Mouse (Mus musculus) ES-E14 (cell line): Measurements from ENCODE around the gene Col4a4. TPM values are rescaled to one million over a fixed set of nuclear protein-coding genes. Genes with fewer than 3 reads are reported as not detected.

Source experiments
- DNase-seq: peaks from one replicate; pipeline ENCODE4 v3.0.0-alpha.2; 2013; ENCODE audit warnings: low read depth, low spot score
- H3K27ac ChIP-seq: 2 replicates; pipeline ENCODE4 v1.5.1; 2012; ENCODE audit warnings: low read depth, mild to moderate bottlenecking, low read length, moderate library complexity, mixed read lengths; ENCODE audit not compliant: poor library complexity, insufficient read depth, severe bottlenecking
- H3K36me3 ChIP-seq: 2 replicates; pipeline ENCODE4 v1.6.1; 2012; ENCODE audit warnings: mild to moderate bottlenecking, low read length, moderate library complexity, mixed read lengths; ENCODE audit not compliant: control insufficient read depth, poor library complexity, insufficient read depth, severe bottlenecking
- H3K4me1 ChIP-seq, 2 experiments: fragments of 150-350 bp in 1 of 2; sonication (generic) in 1 of 2; 2 replicates each; pipeline ENCODE4 v1.6.1; 2012; ENCODE audit warnings: low read length in 2 of 2, mild to moderate bottlenecking in 1 of 2, mixed read lengths in 1 of 2; ENCODE audit not compliant: control insufficient read depth in 2 of 2, insufficient read depth in 2 of 2, poor library complexity in 1 of 2
- H3K4me3 ChIP-seq, 2 experiments: fragments of 150-350 bp in 1 of 2; sonication (generic) in 1 of 2; 2 replicates each; pipeline ENCODE4 v1.5.1; 2012; ENCODE audit warnings: low read length in 2 of 2, low read depth in 1 of 2, mild to moderate bottlenecking in 1 of 2, mixed read lengths in 1 of 2; ENCODE audit not compliant: insufficient read depth in 1 of 2, poor library complexity in 1 of 2, severe bottlenecking in 1 of 2
- H3K9ac ChIP-seq: 2 replicates; pipeline ENCODE4 v1.6.1; 2012; ENCODE audit warnings: low read depth, mild to moderate bottlenecking, low read length, mixed read lengths; ENCODE audit not compliant: poor library complexity, insufficient read depth, severe bottlenecking
- H3K9me3 ChIP-seq: fragments of 150-350 bp; sonication (generic); 2 replicates; pipeline ENCODE4 v1.6.1; 2012; ENCODE audit warnings: low read depth, mild to moderate bottlenecking, low read length; ENCODE audit not compliant: control insufficient read depth, insufficient read depth
- CHD2 ChIP-seq: IDR thresholded peaks from 2 replicates; pipeline ENCODE4 v1.6.1; 2014; ENCODE audit warnings: mild to moderate bottlenecking, low read depth, low read length, inconsistent platforms
- HCFC1 ChIP-seq: IDR thresholded peaks from 2 replicates; pipeline ENCODE4 v1.6.1; 2012; ENCODE audit warnings: low read length, inconsistent platforms, borderline replicate concordance; ENCODE audit not compliant: insufficient read depth
- MAFK ChIP-seq: IDR thresholded peaks from 2 replicates; pipeline ENCODE4 v1.6.1; 2014; ENCODE audit warnings: mild to moderate bottlenecking, low read depth, low read length, inconsistent platforms; ENCODE audit not compliant: insufficient read depth
- ZC3H11A ChIP-seq: IDR thresholded peaks from 2 replicates; pipeline ENCODE4 v1.6.1; 2012; ENCODE audit warnings: low read depth, mild to moderate bottlenecking, inconsistent platforms, low read length, borderline replicate concordance
- ZNF384 ChIP-seq: IDR thresholded peaks from 2 replicates; pipeline ENCODE4 v1.6.1; 2012; ENCODE audit warnings: low read depth, low read length, inconsistent platforms
- in situ Hi-C, 2 experiments: fragments of 600-800 bp; cut with MboI; formaldehyde crosslinking; loops; one replicate each; pipeline ENCODE4 v1.15.1; 2025; ENCODE audit warnings: low sequenced_read_pairs in 2 of 2, inconsistent platforms in 1 of 2; ENCODE audit not compliant: unreplicated experiment in 2 of 2
- total RNA-seq: library from RNA; depleted of rRNA; stranded (reverse); fragments of 300-350 nt; gene quantifications from 2 replicates; pipeline ENCODE4 v1.2.3, GENCODE M21; 2012

Gene Col4a4
- total RNA-seq, 1 experiment = 0.04 TPM

- Histone ChIP-seq H3K4me3 (no peak overlapping the region), H3K4me1 (no peaks in the 10 kb centered on the region), H3K27ac (no peak overlapping the region)
Measured at GRCm38 (mm10) chr1:82451927-82452651, 134.6 kb downstream of the Col4a4 start.

GRCm38 (mm10) chr1:82449851-82450250 lies 136.8 kb downstream of the Col4a4 start:
- TF ChIP-seq ZC3H11A (no peak), CHD2 (no peak), ZNF384 (no peak), HCFC1 (no peak), MAFK (no peak)
- no peak for DNase-seq
- Histone ChIP-seq H3K9ac (no peak overlapping the region), H3K27ac (no peak overlapping the region), H3K4me3 (no peak overlapping the region), H3K4me1 (no peaks in the 10 kb centered on the region), H3K36me3 (no peaks in the 10 kb centered on the region), H3K9me3 (no peaks in the 10 kb centered on the region)
- in situ Hi-C loops = no loop called here

More at GRCm38 (mm10) chr1:82451927-82452651, 134.6 kb downstream of the Col4a4 start:
- no peak for DNase-seq
- Histone ChIP-seq H3K36me3 (no peaks in the 10 kb centered on the region), H3K9ac (no peak overlapping the region), H3K9me3 (no peaks in the 10 kb centered on the region)
- TF ChIP-seq ZNF384 (no peak), CHD2 (no peak), HCFC1 (no peak), MAFK (no peak), ZC3H11A (no peak)
- in situ Hi-C loops = no loop called here

GRCm38 (mm10) chr1:82446049-82446448 lies 140.6 kb downstream of the Col4a4 start:
- Histone ChIP-seq H3K9ac (no peak overlapping the region), H3K27ac (no peak overlapping the region), H3K4me1 (no peaks in the 10 kb centered on the region), H3K9me3 (no peaks in the 10 kb centered on the region), H3K4me3 (no peak overlapping the region), H3K36me3 (no peaks in the 10 kb centered on the region)
- TF ChIP-seq ZC3H11A = no peak
- TF ChIP-seq MAFK = no peak
- no peak for TF ChIP-seq CHD2
- no peak for TF ChIP-seq ZNF384
- TF ChIP-seq HCFC1 = no peak
- no peak for DNase-seq
- in situ Hi-C loops = no loop called here

GRCm38 (mm10) chr1:82443517-82443916 lies 143.1 kb downstream of the Col4a4 start:
- TF ChIP-seq HCFC1 = no peak
- TF ChIP-seq ZC3H11A = no peak
- TF ChIP-seq MAFK = no peak
- TF ChIP-seq ZNF384 = no peak
- TF ChIP-seq CHD2 = no peak
- Histone ChIP-seq H3K27ac (no peak overlapping the region), H3K4me1 (no peaks in the 10 kb centered on the region), H3K9me3 (no peaks in the 10 kb centered on the region), H3K9ac (no peak overlapping the region), H3K4me3 (no peak overlapping the region), H3K36me3 (no peaks in the 10 kb centered on the region)
- in situ Hi-C loops = no loop called here
- no peak for DNase-seq

GRCm38 (mm10) chr1:82440123-82440522 lies 146.5 kb downstream of the Col4a4 start:
- Histone ChIP-seq H3K36me3 (no peaks in the 10 kb centered on the region), H3K4me3 (no peak overlapping the region), H3K9me3 (no peaks in the 10 kb centered on the region), H3K27ac (no peak overlapping the region), H3K4me1 (no peaks in the 10 kb centered on the region), H3K9ac (no peak overlapping the region)
- TF ChIP-seq ZC3H11A (no peak), HCFC1 (no peak), MAFK (no peak), CHD2 (no peak), ZNF384 (no peak)
- no peak for DNase-seq
- in situ Hi-C loops = no loop called here
